Mouse (Mus musculus) heart, postnatal 0 days (tissue): ENCODE data around the gene Vmn2r28. TPM values are rescaled to one million over a fixed set of nuclear protein-coding genes. Genes with fewer than 3 reads are reported as not detected.
"Not testable (repeated sequence)": the region's sequence is repeated elsewhere in the genome, so short reads cannot be mapped to it uniquely, and the experiment has no call there.

Source experiments
- ATAC-seq: fragments of 200-750 bp; cut with Nextera tagmentation; 2 replicates; pipeline ENCODE4 v1.8.0; 2017; ENCODE audit warnings: low read depth, moderate number of reproducible peaks, moderate library complexity; ENCODE audit not compliant: insufficient read depth
- DNase-seq: peaks from one replicate; pipeline ENCODE4 v3.0.0-alpha.2; 2016; ENCODE audit warnings: low spot score
- H3K27ac ChIP-seq: fragments of 300-500 bp; sonication (generic); 2 replicates; pipeline ENCODE4 v1.5.1; 2014; ENCODE audit warnings: low read depth, mild to moderate bottlenecking
- H3K27me3 ChIP-seq: fragments of 300-500 bp; sonication (generic); 2 replicates; pipeline ENCODE4 v1.6.1; 2014; ENCODE audit warnings: low read length, mixed read lengths; ENCODE audit not compliant: control insufficient read depth, insufficient read depth
- H3K36me3 ChIP-seq: fragments of 300-500 bp; sonication (generic); replicated peaks from 2 replicates; pipeline ENCODE4 v1.6.1; 2014; ENCODE audit warnings: low read length, mixed read lengths; ENCODE audit not compliant: control insufficient read depth, insufficient read depth
- H3K4me1 ChIP-seq: fragments of 300-500 bp; sonication (generic); 2 replicates; pipeline ENCODE4 v1.6.1; 2014; ENCODE audit warnings: antibody characterized with exemption; ENCODE audit not compliant: control insufficient read depth, insufficient read depth
- H3K4me2 ChIP-seq: fragments of 300-500 bp; sonication (generic); 2 replicates; pipeline ENCODE4 v1.6.1; 2014; ENCODE audit warnings: low read depth, mild to moderate bottlenecking, low read length, moderate library complexity
- H3K4me3 ChIP-seq: fragments of 300-500 bp; sonication (generic); 2 replicates; pipeline ENCODE4 v1.5.1; 2014; ENCODE audit warnings: low read depth, low read length
- H3K9ac ChIP-seq: fragments of 300-500 bp; sonication (generic); replicated peaks from 2 replicates; pipeline ENCODE4 v1.6.1; 2014; ENCODE audit warnings: low read depth, low read length, mixed read lengths
- H3K9me3 ChIP-seq: fragments of 300-500 bp; sonication (generic); replicated peaks from 2 replicates; pipeline ENCODE4 v1.6.1; 2016; ENCODE audit warnings: low read length; ENCODE audit not compliant: control insufficient read depth
- CTCF ChIP-seq: IDR thresholded peaks from 2 replicates; pipeline ENCODE4 v1.5.1; 2016; ENCODE audit warnings: antibody characterized with exemption, control low read depth, low read depth
- EP300 ChIP-seq: IDR thresholded peaks from 2 replicates; pipeline ENCODE4 v1.6.1; 2016; ENCODE audit warnings: antibody characterized with exemption, low read depth
- WGBS: fragments of 180-500 bp; shearing (Covaris S2); extraction: QIAGEN DNeasy Blood & Tissue Kit; methylation state at CpG from one replicate; pipeline ENCODE4 v1.1.7; 2014; 5-methylcytosine and 5-hydroxymethylcytosine counted together
- polyA plus RNA-seq: library from polyadenylated mRNA; unstranded; fragments of >200 nt; fragmentation: Nextera tagmentation; extraction: Ambion mirVana; gene quantifications from 2 replicates; pipeline ENCODE4 v1.2.1, GENCODE M21; 2015
- total RNA-seq: library from RNA; depleted of rRNA; stranded (reverse); fragments of >200 nt; gene quantifications from 2 replicates; pipeline ENCODE4 v1.2.3, GENCODE M21; 2014; ENCODE audit warnings: low replicate concordance; rRNA removed

The Vmn2r28 gene
- total RNA-seq (not detected in 2 replicates), polyA plus RNA-seq (not detected in 2 replicates)

GRCm38 (mm10) chr7:5493856-5494255, at the start of gene Vmn2r28:
Gene Vmn2r28, minus strand, starts transcription at chr7:5493956.
- not testable (repeated sequence) for ATAC-seq, H3K9ac ChIP-seq, H3K27me3 ChIP-seq, H3K27ac ChIP-seq, H3K4me1 ChIP-seq, H3K36me3 ChIP-seq, H3K4me3 ChIP-seq, DNase-seq, H3K4me2 ChIP-seq, H3K9me3 ChIP-seq

GRCm38 (mm10) chr7:5540770-5541436, 47.1 kb upstream of the Vmn2r28 start:
- H3K4me1 ChIP-seq, H3K27ac ChIP-seq, H3K36me3 ChIP-seq, DNase-seq, H3K4me2 ChIP-seq, H3K9me3 ChIP-seq, H3K4me3 ChIP-seq, H3K27me3 ChIP-seq, H3K9ac ChIP-seq, ATAC-seq: not testable (repeated sequence)
- 33% methylated on average over 3 of the region's 3 CpGs for WGBS

- H3K4me3 ChIP-seq, result no peak within 1 kb of the TSS
- TF ChIP-seq EP300 (no peak), CTCF (no peak)
- H3K27me3 ChIP-seq, result no peaks in the 10 kb centered on the region
- H3K9me3 ChIP-seq, result peaks cover 13% of the 10 kb centered on the region
- no peak within 1 kb of the TSS for H3K4me2 ChIP-seq
- H3K27ac ChIP-seq, result no peak within 1 kb of the TSS
- no peaks in the 10 kb centered on the region for H3K36me3 ChIP-seq
- ATAC-seq (no peak), DNase-seq (no peak)
- H3K4me1 ChIP-seq, result no peaks in the 10 kb centered on the region
- H3K9ac ChIP-seq, result no peak within 1 kb of the TSS
Observed at GRCm38 (mm10) chr7:5456674-5457073, 37.1 kb downstream of the Vmn2r28 start, which contains the start of gene Vmn1r59. Gene Vmn1r59, minus strand, starts transcription at chr7:5456774.

- not testable (repeated sequence) for DNase-seq, H3K4me2 ChIP-seq, H3K36me3 ChIP-seq, H3K4me3 ChIP-seq, ATAC-seq, H3K27ac ChIP-seq, H3K4me1 ChIP-seq, H3K27me3 ChIP-seq, H3K9ac ChIP-seq
- peaks cover 13% of the 10 kb centered on the region; the same call in 1 of the 2 replicates for H3K9me3 ChIP-seq
- WGBS, result 48% methylated on average over 3 of the region's 3 CpGs
Observed at GRCm38 (mm10) chr7:5454011-5454410, 39.7 kb downstream of the Vmn2r28 start.

GRCm38 (mm10) chr7:5448627-5449026, 45.1 kb downstream of the Vmn2r28 start:
- ATAC-seq (no peak), DNase-seq (no peak)
- H3K4me2 ChIP-seq, result no peak overlapping the region
- no peak overlapping the region for H3K27ac ChIP-seq
- no peaks in the 10 kb centered on the region for H3K36me3 ChIP-seq
- no peaks in the 10 kb centered on the region for H3K27me3 ChIP-seq
- H3K4me1 ChIP-seq, result no peaks in the 10 kb centered on the region
- no peak overlapping the region for H3K9ac ChIP-seq
- TF ChIP-seq EP300 (no peak), CTCF (no peak)
- H3K4me3 ChIP-seq, result no peak overlapping the region
- H3K9me3 ChIP-seq, result peaks cover 6% of the 10 kb centered on the region; the same call in 1 of the 2 replicates

Other genes with a start within 250 kb of the Vmn2r28 start
- not detected in 2 replicates for gene Gm5065, start 143.4 kb downstream of the Vmn2r28 start, total RNA-seq
- gene Gm5065, start 143.4 kb downstream of the Vmn2r28 start, polyA plus RNA-seq, result not detected in 2 replicates
- not detected in 2 replicates for gene Nlrp2, start 142.9 kb downstream of the Vmn2r28 start, total RNA-seq
- not detected in 2 replicates for gene Nlrp2, start 142.9 kb downstream of the Vmn2r28 start, polyA plus RNA-seq
- not detected in 2 replicates for gene Vmn1r58, start 80.6 kb downstream of the Vmn2r28 start, total RNA-seq
- not detected in 2 replicates for gene Vmn1r58, start 80.6 kb downstream of the Vmn2r28 start, polyA plus RNA-seq
- gene Vmn1r59, start 37.2 kb downstream of the Vmn2r28 start, total RNA-seq, result not detected in 2 replicates
- gene Vmn1r59, start 37.2 kb downstream of the Vmn2r28 start, polyA plus RNA-seq, result not detected in 2 replicates
- gene Vmn1r60, start 53.4 kb upstream of the Vmn2r28 start, total RNA-seq, result not detected in 2 replicates
- gene Vmn1r60, start 53.4 kb upstream of the Vmn2r28 start, polyA plus RNA-seq, result not detected in 2 replicates
- not detected in 2 replicates for gene Vmn1r61, start 119.3 kb upstream of the Vmn2r28 start, total RNA-seq
- not detected in 2 replicates for gene Vmn1r61, start 119.3 kb upstream of the Vmn2r28 start, polyA plus RNA-seq
- gene Vmn1r62, start 179.7 kb upstream of the Vmn2r28 start, total RNA-seq, result not detected in 2 replicates
- not detected in 2 replicates for gene Vmn1r62, start 179.7 kb upstream of the Vmn2r28 start, polyA plus RNA-seq